Mouse (Mus musculus) kidney, adult 9 months (tissue): ENCODE results near the gene Tbx20.
A peak's percentile ranks its signal among the peaks of the same experiment; 100 is the strongest.

Source experiments
- DNase-seq: peaks from one replicate; pipeline ENCODE4 v3.0.0; 2022

Tbx20 gene

DNA sequence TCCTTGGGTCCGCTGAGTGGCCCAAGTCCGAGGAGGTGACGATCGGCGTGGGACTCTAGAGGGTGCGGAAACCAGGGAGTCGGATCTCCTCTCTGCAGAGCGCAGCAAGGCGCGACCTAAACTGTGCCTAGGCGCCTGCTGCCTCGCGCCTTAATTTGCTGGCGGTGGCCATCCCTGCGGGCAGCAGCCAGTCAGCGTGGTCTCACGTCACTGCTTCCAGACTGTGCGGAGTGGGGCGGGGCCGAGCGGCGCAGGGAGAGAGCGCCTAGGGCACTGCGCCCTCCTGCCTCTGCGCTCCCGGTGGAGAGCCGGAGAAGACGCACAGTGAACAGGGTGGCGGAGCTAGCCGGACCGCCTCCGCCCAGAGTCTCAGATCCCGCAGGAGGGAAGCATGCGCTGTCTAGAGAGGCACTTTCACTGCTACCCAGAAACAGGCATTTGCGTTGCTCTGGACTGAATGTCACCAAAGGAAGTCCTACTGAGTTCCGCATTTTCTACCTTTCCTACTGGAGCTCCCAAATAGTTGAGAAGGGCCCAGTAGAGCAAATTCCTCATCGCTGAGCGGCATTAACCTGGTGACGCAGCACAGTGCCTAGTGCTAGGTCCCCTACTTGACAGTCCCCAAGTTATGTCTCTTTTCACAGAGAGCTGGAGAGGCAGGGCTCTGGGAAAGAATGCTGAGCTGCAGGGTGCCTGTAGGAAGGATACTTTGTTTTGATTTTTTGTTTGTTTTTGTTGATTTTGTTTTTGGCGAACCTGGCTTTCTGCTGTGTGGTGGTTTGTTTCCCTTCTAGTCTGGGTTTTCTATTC is at the start of gene Tbx20:
Gene Tbx20 (minus strand): TSS at position 144 of the 810 bp plus-strand sequence.
- DNase-seq, result peak; percentile 8

DNA sequence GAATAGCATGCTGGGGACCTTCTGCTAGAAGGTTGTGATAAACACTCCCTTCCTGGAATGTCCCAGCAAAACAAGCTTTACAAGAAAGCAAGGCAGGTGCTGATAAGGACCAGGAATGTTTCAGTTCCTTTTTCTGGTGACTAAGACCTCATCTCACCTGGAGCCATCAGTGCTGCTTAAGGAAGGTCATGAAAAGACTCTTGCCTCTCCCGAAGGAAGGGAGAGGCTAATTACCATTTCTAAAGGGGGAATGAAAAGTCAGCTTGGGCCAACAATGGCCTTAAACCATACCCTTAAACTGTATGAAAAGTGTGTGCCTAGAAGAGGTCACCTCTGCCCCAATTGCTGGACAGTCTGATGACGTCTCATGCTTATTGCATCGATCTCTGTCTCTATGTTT is 44.4 kb upstream of the Tbx20 start:
- DNase-seq, result no peak

GRCm38 (mm10) chr9:24812461-24812860 is 38.4 kb upstream of the Tbx20 start:
- no peak for DNase-seq

- DNase-seq, result no peak
Measured at GRCm38 (mm10) chr9:24792110-24792509, 18.0 kb upstream of the Tbx20 start.

DNA sequence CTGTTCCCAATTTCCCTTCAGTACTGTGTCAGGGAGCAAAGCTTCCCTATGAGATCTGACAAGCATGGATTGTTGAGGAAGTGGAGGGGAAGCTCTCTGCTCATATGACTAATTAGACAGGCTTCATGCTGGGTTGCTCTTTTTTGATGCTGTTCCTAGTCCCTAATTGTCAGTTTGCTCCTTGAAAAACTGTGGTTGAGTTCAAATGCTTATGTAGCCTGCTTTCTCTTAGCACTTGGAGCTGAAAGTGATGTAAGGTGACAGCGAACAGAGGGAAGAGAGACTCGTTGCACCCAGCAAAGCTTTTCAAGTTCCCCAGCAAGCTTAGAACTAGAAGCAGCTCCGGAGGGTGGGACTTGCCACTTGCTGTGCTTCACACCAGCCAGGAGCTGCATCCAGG is 15.3 kb upstream of the Tbx20 start:
- no peak for DNase-seq

- no peak for DNase-seq
Measured at GRCm38 (mm10) chr9:24782338-24782737, 8.2 kb upstream of the Tbx20 start.

- DNase-seq, result no peak
Measured at GRCm38 (mm10) chr9:24780929-24781441, 6.9 kb upstream of the Tbx20 start.

- no peak for DNase-seq
Measured at GRCm38 (mm10) chr9:24780391-24780928, 6.4 kb upstream of the Tbx20 start.

DNA sequence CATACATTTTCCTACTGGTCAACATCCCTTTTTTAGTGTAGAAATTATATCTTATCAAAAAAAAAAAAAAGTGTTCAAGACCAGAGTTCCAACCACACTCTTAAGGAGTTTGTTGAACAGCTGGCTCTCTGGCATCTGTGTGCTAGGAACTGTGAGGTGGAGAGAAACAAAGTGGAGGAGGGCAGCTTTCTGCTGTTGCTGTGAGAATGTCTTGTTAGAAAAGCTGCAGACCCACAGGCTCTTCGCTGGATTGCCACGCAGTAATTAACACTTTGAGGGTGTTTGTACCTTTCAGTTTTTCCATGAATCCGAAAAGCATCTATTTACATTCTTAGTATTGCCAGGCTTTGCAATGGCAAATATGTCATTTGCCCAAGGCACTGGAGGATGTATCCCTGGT is 5.9 kb upstream of the Tbx20 start:
- DNase-seq, result no peak

GRCm38 (mm10) chr9:24778571-24778970 is 4.5 kb upstream of the Tbx20 start:
- no peak for DNase-seq

DNA sequence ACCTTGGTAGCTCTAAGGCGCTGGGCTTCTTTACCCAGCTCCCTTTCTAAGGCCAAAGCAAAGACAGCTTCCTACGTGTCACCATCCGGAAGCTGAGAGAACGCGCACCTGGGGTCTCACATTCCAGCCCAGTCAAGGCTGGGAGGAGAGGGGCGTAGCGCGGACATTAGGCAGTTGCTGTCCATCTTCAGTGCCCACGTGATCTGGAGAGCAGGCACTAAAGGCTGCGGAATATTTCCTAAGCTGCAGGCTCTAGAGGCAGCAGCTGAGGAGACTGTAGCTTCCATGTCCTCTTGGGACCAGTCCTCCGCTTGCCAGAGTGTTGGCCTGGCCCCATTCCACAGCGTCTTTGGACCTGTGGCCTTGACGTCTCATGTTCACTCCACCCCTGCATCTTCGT is 3.9 kb upstream of the Tbx20 start:
- no peak for DNase-seq

GRCm38 (mm10) chr9:24777176-24777895 is 3.2 kb upstream of the Tbx20 start:
- no peak for DNase-seq

DNA sequence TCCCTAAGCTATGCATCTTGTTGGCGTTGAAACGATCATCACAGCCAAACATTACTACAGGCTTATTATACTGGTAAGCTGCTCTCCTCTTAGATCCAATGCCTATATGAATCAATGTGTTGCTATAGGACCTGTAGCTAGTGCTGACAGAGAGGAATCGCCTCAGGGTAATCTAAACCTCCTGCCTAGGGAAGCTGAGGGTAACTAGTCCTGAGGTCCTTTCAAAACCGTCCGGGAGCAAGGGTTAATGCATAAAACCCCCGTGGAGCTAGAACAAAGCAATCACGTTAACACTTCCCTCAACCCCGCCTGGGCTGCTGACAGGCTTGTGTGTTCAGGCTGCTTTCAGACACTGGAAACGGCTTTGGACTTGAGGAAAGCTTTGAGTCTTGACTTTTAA is 2.4 kb upstream of the Tbx20 start:
- DNase-seq, result no peak

- no peak for DNase-seq
Measured at GRCm38 (mm10) chr9:24775567-24775966, 1.5 kb upstream of the Tbx20 start.

- DNase-seq, result no peak
Measured at GRCm38 (mm10) chr9:24775001-24775400, 898 bp upstream of the Tbx20 start.

GRCm38 (mm10) chr9:24773669-24774068 is 434 bp downstream of the Tbx20 start:
- DNase-seq, result no peak

GRCm38 (mm10) chr9:24773171-24773570 is 932 bp downstream of the Tbx20 start:
- DNase-seq, result no peak

DNA sequence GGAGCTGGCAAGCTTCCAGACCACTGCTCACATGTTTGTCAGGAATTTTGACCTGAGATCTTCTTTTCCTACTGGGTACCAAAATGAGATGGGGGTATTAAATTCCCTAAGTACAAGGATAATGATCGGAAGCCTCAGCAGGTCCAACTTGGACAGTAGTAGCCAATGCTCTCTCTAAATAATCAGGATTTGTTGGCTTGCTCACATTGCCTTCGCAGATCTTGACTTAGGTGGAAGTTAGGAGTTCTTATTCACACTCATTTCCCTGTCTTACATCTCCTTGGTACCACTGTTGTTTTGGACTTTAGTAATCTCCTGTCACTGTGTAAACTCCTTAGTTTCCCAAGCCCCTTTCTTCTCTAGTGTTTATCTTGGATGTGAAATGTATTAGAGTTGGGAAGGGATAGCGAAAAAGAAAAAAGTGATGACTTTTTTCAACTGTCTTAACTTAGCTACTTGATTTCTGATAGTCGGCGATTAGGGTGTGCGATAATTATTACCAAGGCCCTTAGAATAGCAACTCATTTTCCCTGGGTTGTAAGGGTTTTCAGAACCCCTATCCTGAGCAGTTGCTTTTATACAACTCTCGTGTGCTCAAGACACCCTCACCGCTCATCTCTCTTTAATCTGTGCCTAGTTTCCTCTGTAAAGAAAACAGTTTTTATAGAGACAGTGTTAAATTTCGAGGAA is 1.5 kb downstream of the Tbx20 start:
- DNase-seq, result no peak

- DNase-seq, result no peak
Measured at GRCm38 (mm10) chr9:24771713-24772112, 2.4 kb downstream of the Tbx20 start.

GRCm38 (mm10) chr9:24770941-24771405 is 3.1 kb downstream of the Tbx20 start:
- no peak for DNase-seq

GRCm38 (mm10) chr9:24770149-24770940 is 3.8 kb downstream of the Tbx20 start:
- no peak for DNase-seq

DNA sequence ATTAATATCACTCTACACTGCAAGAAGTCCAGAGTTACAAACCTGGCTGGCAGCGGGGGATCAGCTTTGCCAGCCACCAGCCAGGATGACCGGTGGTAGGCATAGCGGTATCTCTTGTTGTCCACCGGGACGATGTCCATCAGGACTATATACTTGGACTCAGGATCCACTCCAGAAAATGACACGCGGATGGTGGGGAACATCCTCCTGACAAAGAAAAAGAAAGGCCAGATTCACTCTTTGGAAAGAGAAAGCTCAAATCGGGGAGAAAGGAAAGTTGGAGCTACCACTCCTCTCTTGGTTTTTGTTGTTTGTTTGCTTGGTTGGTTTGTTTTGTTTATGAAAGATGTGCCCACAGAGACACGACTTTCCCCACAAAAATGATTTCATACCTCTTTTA is 4.5 kb downstream of the Tbx20 start:
- DNase-seq, result no peak
